Mouse (Mus musculus) kidney, adult 11 months (tissue): ENCODE results near the gene Mpg.

Experiments
- DNase-seq: peaks from one replicate; pipeline ENCODE4 v3.0.0; 2022

Gene Mpg

DNA sequence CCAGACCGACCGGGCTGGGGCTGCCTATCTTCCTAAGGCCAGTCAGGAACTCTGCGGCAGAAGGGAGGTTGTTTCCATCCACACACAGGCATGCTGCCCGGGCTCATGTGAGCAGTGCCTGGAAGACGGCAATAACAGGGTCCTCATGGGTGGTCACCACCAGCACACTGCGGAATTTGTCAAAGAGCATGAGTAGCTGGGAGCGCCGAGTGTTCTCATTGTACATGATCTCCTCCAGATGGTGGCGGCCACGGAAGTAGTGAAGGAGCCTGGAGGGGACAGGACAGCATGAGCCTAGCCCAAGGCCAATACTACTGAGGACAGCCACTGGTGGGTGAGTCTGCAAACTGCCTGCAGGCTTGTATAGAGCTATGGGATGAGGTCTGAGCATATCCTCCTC is 6.5 kb downstream of the Mpg start:
- DNase-seq, result no peak

DNA sequence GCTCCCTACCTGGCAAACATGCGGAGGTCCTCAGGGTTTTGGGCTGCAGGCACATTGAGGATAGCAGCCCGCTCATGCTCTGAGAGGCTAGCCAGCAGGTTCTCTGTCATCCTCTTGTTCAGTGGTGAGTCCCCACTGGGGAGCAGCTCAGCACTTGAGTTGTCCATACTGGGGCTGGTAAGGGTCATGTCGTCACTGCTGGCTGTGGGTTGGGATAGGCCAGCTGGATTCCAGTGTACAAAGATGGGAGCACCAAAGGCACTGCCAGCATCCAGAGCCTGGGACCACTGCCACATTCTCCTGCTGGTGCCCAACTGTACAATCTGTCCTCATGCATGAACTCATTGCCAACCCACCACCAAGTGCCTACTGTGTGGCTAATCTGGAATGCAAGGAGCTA is 7.6 kb downstream of the Mpg start:
- DNase-seq, result no peak

DNA sequence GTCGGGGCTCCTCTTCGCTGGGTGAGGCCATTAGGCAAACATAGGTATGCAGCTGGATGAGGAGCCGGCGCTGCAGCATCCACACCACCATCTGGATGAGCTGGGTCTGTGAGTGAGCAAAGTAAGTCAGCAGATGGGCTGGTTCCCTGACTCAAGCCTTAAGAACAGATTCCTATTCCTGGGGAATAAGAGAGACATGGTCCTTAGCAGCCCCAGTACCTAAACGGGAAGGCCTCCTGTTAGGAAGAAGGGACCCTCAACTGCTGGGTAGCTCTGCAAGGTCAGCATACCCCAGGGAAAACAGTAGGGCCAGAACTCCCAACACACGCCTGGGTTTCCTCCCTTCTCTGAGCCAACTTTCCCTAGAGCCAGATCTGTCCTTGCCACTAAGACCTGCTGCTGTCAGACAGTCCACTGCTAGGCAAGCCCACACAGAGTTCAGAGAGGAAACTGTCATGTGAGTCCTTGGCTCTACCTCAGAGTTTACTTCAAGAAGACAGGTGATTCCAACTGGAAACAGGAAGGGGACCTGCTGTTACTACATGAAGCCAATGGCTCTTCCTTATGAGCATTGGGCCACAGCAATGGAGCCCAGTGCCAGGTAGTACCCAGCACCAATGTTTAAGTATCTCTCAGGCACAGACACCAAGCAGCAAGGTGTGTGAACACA is 8.6 kb downstream of the Mpg start:
- DNase-seq, result no peak

DNA sequence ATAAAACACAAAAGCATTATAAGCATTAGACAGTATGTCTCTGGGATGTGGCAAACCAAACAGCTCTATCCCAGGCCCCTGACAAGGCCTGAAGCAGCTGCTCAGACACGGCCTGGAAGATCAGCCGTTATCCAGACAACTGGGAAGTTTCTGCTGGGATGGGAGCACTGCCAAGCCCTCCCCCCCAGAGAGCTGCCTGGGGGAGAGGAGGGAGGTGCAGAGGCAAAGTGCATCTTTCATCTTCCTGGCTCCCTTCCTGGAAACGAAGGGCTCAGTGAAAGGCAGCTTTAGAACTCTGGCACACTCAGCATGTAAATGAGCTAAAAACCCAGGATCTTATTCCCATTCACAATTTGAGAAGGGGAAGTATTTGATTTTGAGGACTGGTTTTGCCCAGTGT is 9.3 kb downstream of the Mpg start:
- DNase-seq, result peak; percentile 84

DNA sequence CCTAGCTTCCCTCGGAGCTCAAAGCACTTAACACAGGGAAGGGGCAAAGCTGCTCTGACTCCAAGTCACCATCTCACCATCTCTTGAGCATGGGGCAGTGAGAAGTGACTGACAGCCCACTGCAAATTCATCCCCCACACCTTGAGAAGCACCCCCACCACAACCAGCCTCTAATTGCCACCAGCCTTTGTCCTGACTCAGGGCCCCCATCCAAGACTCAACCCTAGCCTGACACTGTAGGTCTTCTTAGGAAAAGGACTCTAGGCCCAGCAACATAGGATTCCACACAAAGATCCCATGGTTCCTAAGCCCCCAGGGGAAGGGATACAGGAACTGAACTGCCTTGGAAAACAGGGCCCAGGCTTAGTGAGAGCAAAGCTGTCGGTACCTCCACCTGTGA is 9.8 kb downstream of the Mpg start:
- no peak for DNase-seq

DNA sequence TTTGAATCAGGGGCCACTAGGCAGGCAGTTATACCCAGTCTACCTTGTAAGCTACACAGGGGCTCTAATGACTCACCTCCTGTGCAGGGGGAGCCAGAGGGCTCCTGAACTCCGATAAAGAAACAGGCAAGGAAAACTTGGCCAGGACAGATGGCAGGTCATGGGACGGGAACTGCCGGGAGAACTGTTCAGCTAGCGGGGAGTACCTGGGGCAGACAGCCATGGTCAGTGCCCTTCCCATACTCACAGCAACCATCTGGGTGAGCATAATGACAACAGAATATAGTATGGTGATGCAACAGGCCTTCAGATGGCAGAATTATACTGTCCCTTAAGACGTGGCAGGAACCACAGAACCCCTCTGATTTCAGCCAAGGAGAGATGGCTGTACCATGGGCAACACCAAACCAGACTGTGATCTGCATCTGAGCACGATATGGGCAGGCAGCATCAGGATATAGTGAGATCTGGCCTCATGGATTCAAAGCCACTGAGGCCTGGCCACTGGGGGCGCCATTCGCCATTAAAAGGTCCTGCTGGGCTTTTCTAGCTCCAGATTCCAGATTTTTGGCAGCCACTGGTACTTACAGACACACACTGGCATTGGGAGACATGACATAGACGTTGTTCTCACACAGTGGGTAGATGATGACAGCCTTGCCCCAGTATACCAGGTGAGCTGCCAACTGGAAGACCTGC is 10.6 kb downstream of the Mpg start:
- DNase-seq, result no peak

DNA sequence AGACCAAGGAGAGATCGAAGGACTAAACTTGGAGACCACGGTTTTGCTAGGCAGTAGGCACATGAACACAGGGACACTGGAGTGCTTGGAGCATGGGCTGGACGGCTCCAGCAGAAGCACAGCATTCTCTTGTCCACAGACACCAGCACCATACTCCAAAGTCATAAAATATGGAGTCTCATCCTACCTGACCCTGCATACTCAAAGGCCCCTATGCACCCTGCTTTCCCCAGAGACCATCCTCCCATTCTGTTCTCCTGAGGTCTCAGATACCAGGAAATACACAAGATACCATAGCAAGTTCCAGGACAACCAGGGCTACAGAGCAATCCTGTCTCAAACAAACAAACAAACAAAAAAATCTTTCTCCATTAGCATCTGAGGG is 11.1 kb downstream of the Mpg start:
- no peak for DNase-seq

DNA sequence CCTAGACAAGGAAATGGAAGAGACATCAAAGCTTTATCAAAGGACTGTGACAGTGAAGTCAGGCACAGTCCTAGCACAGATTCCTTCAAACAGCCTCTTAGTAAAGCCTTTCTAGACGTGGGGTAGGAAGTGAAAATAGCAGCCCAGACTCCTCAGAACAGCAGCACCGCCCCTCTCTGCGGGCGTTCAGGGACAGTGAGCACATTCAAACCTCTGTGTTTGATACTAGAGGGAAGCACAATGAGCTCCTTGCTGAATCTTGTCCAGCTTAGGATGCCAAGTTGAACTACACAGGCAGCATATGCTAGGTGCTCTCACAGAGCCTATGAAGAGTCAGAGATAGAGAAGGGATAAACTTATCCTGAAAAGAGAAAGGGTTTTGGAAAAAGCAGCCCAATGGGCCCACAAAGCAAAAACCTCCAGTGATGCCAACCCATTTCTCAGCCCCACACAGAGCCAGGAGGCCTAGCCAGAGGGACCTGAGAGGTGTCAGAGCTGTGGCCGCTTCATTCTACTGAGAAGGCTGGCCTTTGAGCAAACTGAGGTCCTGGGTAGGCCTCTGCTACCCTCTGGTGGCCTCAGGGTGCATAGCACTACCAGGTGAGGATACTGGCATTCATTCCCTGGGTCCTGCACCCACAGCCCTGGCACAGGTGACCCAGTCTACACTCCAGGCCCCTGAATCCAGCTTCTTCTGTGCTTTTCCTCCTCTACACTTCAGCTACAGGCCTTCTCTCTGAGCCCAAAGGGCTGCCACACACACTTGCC is 12.0 kb downstream of the Mpg start:
- DNase-seq, result peak; percentile 73

DNA sequence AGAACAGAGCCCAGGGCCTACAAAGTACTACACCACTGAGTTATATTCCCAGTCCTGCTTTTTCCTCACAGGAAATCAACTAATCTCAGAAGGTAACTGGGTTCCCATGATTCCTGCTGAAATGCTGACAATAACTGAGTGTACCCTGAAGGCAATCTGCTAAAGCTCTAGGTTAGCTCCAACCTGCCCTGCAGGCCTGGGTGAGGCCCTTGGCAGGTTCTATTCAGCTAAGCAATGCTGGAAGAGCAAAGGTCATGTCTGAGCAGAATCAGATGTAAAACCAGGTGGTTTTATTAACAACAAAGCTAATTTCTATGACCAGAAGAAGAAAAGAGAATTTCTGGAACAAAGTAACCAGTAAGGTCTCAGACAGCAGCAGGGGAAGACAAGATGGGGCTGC is 15.1 kb downstream of the Mpg start:
- DNase-seq, result no peak

DNA sequence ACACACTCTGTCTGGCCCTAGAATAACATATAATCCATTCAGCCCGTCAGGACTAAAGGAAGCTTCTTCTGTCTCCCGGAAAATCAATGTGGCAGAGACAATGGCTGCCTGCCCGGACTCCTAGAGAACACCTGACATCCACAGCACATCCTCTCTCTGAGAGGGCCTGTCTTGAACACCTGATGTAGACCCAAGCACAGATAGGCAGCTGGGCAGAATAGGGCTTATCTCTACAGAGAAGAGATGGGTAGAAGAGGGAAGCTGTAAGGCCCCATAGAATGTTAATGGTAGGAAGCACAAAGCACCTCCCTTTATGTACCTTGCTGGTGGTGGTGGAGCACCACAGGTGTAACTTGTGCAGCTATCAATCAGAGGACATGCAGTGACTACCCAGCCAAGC is 15.9 kb downstream of the Mpg start:
- no peak for DNase-seq

DNA sequence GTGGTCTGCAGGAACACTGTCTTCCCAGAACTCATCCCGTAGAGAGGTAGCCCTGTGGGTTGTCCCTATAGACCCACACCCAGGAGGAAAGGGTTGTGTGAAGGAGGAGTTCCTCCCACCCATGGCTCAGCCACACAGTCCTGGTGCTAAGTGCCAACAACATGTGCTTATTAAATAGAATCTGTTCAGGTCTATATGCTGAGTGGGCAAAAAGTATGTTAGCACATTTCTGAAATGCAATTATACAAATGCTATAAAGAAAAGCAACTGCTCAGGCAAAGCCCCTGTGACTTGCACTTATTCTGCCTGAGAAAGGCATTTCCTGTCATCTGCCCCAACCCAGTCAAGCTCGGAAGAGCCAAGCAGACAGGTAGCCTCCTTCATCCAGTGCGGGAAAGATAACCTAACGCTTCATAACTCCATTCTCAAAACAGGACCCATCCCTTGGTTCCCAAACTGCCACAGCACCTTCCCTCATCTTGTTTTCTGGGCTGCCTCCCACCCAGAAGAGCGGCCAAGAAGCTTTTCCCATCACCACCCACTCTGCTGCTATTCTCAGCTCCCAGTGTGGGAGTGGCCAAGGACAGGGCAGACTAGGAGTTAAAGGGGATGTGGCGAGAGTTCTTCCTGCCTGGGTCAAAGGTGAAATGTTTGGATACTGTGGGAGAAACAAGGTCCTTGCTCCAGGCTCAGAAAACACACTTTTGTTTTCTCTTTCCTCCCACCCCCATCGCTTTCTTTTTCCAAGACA is 17.1 kb downstream of the Mpg start:
- DNase-seq, result no peak

DNA sequence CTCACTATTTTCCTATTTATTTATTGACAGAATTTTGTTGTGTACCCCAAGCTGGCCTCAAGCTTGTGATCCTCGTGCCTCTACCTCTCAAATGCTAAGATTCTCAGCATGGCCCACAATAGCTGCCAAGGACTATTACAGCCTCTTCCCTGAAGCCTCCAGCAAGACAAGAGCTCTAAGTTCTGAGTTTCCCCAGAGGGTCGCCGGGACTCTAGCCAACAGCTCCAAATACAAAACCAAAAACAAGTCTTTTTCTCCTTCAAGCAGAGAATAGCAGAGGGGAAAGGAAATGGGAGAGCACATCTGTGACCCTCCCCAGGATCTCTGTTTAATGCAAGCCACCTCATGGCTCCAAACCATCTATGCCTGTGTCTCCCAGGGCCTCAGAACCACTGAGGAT is 17.8 kb downstream of the Mpg start:
- no peak for DNase-seq

DNA sequence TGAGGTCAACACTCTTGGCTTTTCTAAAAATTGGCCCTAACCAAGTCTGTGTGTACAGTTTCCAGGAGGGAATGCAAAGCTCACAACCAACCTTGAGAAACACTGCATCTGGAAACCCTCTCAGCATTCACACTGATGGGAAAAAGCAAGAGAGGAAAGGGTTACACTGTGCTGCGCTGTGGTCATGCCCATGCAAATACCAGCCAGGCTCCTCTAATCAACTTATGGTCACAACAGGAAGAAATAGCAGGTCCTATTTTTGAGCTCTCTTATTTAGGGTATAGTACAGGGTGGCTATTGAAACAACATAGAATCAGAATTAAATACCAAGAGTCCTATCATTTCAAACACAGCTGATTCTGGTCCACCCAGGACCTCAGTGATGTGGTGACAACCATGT is 18.3 kb downstream of the Mpg start:
- no peak for DNase-seq

DNA sequence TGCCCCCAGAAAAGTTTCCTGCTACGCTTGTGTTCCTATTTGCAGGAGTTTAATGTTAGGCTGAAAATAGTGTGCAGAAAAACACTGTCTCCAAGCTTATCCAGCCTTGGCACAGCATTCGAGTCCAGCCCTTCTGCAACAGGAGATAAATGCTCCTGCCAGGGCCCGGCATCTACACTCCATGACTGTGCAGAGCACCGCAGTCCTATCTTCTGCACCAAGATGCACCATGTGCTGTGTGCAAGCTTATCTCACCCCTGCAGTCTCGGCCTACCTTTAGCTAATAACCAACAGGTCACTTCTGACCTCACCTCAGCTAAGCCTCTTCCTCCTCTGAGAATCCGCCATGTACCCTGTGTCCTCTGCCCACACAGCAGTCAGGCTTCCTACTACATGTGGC is 19.3 kb downstream of the Mpg start:
- DNase-seq, result no peak

DNA sequence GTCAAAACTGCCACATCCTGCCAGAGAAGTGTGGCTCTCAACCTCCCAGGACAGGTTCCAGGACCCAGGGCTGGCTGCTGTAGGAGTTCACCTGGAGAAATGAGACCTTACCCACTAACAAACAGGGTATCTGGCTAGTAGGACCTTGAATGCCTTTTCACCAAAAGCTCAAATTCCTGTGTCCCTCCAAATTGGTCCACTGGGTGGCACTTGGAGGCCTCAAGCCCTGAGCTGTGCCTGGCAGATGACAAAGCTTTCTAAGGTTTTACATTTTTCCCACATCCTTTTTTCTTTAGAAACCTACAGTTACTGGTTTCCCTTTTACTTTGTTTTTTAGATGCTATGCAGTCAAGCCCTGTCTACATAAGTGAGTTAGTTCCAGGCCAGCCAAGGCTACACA is 20.8 kb downstream of the Mpg start:
- no peak for DNase-seq

DNA sequence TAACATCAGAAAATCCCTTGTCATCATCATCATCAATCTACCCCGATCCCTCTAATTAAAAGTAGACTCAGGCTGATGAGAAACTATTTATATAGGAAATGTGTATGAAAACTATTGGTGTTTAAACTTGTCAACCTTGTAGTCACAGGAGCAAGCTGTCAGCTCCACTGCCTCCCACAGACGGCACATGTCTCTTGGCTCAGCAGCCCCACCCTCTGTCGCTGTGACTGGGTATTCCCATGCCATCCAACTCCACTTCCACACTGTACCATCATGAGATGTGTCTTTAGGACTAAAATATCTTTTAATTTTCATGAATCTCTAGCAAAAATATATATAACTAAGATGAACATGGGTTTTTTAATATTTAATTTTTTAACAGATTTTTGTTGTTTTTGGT is 22.0 kb downstream of the Mpg start:
- no peak for DNase-seq

DNA sequence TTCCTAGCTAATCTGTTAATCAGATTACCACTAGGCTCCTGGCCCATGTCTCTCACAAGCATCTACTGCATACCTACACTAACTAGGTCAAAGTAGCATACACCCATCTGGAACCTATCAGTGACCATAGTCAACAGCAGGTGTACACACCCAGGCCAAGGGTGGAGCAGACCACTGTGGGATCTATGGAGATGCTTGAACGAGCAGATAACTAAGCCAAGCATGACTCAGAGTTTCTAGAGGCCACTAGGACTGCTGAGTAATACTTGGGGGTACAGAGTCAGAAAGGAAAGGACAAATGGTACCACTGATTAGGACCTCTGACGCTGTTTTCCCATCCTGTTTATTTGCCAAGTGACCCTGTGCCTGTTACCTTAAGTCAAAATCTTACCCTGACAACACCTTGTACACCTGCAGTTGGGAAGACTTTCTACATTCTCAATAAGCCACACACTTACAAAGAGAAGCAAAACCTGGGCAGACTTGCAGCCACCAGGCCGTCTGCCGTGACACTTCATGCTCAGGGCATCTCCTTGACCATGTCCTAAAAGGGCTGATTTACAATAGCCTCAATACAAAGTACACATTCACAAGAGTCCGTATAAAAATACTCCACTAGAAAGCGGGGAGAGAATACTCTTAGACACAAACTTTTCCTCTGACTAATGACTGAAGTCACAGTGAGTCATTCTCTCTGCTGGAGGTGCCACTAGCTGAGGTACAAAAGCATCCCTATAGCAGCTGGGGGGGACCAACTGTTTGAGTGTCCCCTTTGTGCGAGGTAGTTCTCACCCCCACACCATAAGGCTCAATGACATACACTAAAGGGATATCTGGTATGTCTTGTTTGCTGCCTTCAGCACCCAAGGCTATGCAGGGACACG is 24.8 kb downstream of the Mpg start:
- no peak for DNase-seq

DNA sequence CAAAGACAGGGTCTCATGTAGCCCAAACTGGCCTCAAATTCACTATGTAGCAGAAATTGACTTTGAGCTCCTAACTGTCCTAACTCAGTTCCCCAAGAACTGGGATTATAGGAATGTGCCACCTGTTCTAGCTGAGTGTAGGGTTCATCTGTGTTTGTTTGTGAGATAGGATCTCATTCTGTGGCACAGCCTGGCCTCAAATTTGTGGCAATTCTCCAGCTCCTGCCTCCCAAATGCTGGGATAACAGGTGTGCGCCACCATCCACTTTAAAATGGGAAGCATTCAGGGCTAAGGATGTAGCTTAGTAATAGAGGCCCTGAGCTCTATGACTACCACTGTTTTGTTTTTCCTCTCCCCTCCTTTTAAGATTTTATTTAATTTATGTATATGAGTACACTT is 26.8 kb downstream of the Mpg start:
- DNase-seq, result no peak

DNA sequence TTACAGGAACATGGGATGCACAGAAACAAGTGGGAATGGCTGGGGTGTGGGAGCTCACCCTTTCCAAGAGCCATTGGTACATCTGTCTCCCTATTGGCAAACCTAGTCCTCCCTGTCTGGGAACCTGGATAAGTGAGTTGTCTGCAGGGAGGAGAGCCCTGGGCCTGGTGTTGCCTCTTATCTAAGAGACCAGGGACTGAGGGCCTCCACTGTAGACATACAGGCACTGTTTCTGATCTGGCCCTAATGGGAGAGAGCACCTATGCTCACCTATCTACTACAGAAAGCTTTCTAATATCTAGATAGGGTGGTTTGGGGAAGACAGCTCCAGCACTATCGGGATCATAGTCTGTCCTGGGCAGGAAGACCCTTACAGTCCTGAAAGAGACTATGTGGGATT is 29.8 kb downstream of the Mpg start:
- no peak for DNase-seq

DNA sequence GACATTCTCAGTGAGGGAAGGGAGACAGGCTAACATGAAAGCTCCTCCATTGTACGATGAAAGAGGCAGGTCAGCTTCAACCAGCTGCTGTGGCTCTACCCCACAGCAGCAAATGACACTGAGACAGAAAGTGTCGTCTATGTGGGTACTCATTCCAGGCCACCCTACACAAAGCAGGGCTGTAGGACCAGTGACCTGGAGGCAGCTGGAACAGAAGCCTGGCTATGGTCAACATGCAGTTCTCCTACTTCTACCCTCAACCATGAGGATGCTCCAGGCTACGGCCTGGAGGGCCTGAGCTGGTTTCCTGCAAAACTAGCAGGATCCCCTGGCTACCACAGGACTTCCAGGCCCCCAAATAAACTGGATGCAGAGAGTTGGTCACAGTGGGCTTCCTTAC is 30.3 kb downstream of the Mpg start:
- DNase-seq, result no peak

DNA sequence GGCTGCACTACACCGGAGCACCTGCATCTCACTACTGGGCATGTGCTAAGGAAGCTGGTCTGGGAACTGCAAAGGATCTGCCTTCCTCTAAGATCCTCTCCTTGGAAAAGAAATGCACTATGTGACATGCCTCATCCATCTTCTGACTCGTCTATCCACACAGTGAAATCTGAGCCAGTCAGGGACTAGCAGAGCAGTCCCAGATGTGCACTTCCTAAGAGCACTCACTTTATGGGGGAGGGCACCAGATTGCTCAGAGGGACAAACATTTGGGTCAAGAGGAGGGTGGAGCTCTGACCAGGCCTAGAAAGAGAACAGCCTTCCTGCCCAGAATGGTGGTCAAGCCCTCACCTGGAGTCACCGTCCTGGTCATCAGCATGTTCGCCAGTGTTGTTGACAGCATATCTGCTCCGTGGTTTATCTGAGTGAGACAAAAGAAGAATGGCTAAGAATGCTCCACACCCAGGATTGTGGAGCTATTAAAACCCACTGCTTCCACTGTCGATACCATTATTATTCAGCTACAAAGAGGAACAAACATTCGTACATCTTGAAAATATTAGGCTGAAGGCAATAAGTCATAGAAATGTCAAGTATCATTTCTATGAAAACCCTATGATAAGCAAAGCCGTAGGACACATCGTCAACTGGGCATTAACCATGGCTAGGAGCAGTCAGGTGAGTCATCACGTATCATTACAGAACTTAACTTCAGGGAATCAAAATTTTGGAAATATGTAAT is 36.5 kb downstream of the Mpg start:
- DNase-seq, result no peak
